Mouse (Mus musculus) mouse embryonic stem cell (cell line): ENCODE results near the gene Ndfip2.

Source experiments
- in situ Hi-C, 2 experiments: fragments of 300-500 bp; cut with MboI; formaldehyde crosslinking; loops; 1 replicate in 1 of 2; 3 replicates in 1 of 2; pipeline ENCODE4 v1.14.3; 2019 to 2020; ENCODE audit warnings: low sequenced_read_pairs in 2 of 2, low pct_unique_long_range_greater_than_20kb in 1 of 2, mixed read lengths in 1 of 2; ENCODE audit not compliant: unreplicated experiment in 1 of 2

Ndfip2 gene

DNA sequence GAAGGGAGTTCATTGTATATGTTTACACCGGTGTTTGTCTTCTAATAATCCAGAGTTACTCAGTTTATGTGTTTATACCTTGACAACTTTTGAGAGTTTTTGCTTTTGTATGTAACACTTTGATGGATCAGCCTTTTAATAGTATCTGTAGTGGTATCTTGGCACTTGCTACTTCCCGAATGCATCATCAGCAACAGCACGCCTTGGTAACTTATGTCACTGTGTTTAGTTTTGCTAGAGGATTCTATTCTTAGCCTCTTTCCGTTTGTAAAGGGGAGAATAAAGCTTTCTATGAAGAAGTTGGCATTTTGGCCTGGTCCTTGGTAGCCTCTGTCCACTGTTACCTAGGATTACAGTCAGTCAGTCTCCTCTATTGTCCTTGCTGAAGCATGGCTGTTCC, 14.2 kb downstream of the Ndfip2 start:
- in situ Hi-C loops, result no loop called here

DNA sequence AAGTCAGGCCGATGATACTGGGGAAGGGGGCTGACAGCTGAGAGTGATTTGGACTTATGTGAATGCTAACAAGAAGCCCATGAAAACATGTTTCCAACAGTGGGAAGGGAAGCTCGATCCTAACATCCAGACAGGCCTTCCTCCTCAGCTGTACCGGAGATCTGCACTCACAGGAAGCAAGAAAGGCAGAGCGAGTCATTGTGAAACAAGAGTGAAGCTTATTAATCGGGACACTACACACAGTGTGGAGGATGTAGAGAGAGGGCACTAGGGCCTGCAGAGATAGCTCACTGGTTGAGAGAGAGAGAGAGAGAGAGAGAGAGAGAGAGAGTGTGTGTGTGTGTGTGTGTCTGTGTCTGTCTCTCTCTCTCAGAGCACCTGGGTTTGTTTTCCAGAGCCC, 16.8 kb downstream of the Ndfip2 start:
- in situ Hi-C loops, result no loop called here

DNA sequence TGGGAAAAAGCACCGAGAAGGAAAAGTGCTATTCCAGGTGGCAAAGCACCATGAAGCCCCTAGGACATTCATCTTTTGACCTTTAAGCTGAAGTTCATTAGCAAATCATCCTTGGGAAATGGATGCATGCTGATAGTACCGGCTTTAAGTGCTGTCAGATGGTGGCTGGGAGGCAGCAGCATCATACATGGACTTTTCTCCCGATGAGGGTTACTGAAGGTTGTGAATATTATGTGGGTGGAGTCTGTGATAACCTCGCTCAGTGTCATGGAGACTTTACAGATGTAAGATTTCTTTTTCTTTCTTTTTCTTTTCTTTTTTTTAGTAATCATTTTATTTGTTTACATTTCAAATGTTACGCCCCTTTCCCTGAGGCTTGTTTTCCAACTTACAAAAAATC, 18.9 kb downstream of the Ndfip2 start:
- in situ Hi-C loops, result no loop called here

DNA sequence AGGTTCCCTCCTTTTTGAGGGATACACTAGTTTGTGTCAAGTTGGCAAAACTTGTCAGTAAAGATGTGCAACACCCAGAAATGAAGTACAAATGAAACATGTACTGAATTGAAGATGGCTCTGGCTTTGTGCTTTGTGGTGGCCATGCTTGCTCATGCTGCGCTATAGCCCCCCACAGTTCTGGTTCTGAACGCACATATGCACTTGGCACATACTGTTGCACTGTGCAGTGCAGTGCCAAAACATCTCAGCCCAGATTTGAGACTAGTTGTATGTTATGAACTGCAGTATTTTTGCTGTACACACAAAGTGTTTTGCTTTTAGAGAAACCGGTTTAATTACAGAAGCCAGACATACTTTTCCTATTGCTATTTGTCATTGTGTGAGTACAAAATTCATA, 25.7 kb downstream of the Ndfip2 start:
- in situ Hi-C loops, result no loop called here

DNA sequence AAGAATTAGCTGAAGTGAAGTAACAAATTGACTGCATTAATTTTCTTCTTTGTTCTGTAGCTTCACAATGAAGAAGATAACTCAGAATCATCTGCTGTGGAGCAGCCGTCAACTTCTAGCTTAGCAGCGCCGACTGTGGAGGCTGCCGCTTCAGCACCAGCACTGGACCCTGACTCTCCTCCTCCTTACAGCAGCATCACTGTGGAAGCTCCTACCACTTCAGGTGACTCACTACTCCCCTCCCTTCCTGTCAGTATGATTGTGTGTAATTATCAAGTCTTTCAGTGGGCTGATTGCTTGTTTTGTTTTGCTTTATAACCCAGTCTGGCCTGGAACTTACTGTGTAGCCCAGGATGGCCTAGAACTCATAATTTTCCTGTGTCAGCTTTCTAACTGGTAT, 29.2 kb downstream of the Ndfip2 start:
- in situ Hi-C loops, result no loop called here

DNA sequence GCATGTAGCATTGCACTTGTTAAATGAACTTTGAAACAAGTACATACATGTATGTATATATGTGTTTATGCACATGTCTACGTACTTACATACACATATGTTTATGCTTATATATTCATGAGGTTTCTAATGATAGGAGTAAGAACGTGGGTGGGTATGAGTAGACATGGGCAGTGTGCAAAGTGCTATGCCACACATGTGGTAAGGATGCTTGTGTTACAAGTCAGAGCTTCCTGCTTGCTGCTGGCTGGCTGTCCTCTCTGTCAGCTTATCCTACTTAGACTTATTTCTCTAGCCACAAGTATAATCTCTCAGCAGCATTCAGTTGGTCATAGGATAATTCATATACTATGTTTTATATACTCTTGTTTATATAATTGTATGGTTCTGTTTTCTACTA, 29.6 kb downstream of the Ndfip2 start:
- in situ Hi-C loops, result no loop called here

DNA sequence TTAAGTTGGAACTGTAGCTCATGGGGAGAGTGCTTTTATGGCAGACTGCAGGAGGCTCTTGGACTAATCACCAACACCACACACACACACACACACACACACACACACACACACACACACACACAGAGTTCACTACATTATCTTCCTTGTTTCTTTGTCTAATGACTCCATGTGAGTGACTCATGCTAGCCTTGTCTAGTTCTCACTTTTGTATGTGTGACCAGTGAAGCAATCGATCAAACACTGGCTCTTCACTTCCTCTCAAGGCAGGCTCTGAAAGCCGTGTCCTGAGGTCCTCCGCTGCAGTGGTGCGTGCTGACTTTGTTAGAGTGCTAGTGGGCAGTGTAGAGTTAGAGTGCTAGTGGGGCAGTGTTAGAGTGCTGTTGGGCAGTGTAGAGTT, 30.2 kb downstream of the Ndfip2 start:
- in situ Hi-C loops, result no loop called here

DNA sequence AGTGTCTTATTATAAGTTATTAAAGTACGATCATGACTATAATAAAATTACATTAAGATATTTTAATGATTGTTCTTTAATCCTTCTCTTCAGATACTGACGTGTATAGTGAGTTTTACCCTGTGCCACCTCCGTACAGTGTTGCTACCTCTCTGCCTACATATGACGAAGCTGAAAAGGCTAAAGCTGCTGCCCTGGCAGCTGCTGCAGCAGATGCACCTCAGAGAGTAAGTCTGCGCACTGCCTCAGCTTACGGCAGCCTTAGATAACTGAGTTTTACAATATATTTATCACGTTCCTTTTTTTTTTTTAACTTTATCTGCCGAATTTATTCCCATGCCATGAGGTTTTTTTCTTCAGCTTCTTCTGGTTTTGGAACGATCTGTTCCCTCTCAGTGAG, 33.8 kb downstream of the Ndfip2 start:
- in situ Hi-C loops, result no loop called here

DNA sequence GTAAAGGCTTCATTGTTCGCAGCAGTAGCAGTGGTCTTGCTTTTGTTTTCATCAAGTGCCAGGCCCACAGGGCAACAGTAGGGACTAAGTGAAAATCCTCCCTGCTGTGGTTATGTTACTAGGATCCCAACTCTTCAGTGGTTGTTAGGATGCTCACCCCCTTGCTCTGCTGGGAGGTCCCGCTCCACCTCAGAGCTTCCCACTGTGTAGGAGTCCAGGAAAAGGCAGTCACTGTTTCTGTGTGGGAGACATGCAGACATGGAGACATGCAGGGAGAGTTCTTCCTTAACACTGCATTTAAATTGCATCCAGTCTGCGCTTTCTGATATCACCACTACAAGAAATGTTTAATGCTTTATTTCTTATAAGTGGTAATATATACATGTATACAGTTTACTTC, 35.4 kb downstream of the Ndfip2 start:
- in situ Hi-C loops, result no loop called here

DNA sequence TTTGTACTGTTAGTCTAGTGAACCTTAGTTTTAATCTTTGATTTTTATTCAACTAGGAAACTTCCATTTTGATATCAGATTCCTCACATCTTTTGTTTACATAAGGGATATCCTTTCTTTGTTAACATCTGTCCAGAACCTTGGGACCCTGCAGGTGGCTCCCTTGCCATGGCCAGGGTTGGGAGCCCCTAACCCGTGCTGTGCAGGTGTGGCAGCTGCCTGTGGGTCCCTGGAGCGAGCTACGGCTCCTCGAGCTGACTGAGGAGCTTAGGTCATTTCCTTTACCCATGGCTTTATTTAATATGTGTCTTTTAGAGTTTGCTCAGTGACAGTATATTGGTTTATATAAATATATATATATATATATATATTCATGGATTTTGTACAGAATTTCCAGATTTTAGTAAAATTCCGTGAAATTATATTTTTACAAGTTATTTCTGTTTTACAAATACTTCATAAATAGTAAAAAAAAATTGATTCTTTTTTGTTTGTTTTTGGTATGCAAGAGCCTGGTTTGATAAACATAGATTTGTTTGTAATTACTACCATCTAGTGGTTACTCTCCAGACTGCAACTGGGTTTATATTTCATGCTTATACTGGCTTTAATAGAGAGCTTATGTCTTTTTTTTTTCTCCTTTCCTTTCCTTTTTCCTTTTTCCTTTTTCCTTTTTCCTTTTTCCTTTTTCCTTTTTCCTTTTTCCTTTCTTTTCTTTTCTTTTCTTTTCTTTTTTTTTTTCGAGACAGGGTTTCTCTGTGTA, 37.6 kb downstream of the Ndfip2 start:
- in situ Hi-C loops, result no loop called here

DNA sequence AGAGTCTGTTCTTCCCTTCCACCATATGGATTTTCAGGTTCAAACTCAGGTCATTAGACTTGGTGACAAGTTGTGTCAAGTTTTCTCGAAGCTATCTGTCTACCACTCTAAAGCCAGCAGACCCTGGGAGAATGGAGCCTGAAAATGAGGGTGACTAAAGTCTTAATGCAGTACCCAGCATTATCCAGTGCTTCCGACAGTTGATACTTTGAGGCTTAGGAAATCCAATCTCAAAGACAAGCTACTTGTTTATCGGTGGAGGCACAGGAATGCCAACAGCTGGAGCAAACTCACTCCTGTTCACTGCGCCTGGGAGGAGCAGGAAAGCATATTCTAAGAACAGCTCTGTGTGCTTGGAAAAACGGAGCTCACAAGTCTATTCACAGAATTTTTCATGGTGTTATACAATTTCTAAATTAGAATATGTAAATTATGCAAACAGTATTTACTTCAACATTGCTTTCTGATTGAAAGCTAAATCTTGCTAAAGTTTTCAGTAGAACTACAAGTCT, 41.4 kb downstream of the Ndfip2 start:
- in situ Hi-C loops, result no loop called here

DNA sequence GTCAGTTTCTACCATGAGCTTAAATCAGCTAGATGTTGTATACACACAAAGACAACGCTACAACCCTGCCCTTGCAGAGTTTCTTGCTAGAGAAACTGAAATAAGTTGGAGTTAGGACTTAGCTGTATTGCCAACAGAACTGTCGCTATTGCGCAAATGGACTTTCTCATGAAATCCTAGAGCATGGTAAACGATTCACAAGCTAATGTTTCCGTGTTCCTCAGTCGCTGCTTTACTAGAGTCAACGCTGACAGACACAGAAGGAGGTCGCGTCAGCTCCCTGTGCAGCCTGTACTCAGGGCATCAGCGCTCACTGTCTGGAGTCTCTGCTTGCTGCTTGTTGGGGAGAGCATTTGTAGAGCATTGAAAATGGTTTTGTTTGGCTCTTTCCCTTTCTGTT, 42.2 kb downstream of the Ndfip2 start:
- in situ Hi-C loops, result no loop called here

DNA sequence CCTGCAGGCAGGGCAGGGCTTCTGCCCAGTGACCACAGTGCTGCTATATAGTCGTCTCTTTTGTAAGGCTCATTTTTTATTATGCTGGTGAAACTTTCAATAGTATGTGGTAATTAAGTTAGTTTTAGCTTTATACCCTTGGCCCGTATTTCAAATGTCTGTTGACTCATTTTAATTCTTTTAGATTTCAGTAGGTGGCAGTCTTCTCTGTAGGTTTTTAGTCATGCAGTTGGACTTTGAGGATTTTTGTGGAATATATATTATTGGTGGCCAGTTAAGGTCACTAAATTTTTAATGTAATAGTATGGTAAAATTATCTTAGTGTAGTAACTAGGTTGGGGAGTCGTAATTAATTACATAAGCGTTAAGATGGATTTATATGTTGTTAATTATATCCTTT, 44.3 kb downstream of the Ndfip2 start:
- in situ Hi-C loops, result no loop called here

DNA sequence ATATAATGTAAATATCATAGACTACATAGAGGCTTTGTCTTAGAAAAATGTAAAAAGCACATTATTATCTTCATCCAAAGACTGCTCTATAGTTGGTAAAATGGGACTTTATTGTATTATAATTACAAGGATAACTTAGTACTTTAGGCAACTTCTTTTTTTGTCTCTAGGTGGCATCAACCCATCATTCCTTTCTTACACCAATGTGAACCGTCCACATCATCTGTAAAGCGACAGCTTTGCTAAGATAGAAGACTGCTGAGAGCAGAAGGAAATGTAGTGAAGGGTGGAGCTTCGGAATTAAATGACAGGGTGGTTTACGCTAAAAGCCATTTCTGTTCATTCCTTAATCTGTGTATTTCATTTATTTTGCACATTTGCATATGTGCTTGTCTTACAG, 49.3 kb downstream of the Ndfip2 start:
- in situ Hi-C loops, result no loop called here

DNA sequence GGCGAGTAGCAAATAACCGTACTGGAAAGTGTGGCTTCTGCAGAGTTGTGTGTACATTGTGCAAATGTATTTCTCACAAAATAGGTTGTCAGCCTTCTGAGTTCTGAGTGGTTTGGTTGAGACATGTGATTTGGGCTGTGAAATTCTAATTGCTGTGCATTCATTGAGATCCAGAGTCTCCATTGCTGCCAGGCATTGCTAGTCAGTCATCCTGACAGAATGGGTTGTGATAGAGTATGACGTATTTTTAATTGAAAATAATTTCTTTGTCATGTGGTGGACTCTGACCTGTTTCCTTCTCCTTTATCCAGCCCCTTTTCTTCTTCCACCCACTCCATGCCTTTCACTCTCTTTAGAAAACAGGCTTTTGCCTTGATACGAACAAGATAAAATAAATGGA, 54.0 kb downstream of the Ndfip2 start:
- in situ Hi-C loops, result no loop called here

DNA sequence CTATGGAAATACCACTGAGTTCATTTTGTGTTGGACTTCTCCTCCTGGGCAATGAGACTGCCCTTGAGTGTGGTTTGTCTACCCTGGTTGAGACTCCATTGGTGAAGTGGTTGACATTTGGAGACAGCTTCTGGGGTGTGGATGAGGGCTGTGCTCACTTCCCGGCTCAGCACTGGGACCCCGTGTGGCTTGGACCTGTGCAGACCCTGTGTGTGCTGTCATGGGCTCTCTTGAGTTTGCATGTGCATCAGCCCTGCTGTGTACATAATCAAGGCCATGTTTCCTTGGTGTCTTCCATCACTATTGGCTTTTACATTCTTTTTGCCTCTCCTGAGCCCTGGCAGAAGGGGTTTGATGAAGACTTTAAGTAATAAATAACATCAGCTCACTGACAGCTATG, 54.6 kb downstream of the Ndfip2 start:
- in situ Hi-C loops, result no loop called here

DNA sequence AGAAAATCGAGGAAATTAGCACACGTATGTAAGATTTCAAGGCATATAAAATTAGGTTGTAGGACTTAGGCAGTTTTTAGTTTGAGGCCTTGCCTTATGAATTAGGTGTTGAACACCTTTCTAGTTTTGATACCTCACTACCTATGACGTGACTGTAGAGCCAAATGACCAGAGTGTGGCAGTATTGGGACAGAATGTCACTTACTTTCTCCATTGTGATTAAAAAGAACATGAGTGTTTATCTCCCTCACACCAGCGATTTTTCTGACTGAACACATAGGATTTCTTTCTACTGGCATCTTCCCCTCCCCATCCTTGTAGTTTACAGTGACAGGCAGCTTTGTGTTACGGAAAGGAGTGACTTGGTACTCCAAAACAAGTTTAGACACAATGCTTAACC, 55.5 kb downstream of the Ndfip2 start:
- in situ Hi-C loops, result no loop called here

DNA sequence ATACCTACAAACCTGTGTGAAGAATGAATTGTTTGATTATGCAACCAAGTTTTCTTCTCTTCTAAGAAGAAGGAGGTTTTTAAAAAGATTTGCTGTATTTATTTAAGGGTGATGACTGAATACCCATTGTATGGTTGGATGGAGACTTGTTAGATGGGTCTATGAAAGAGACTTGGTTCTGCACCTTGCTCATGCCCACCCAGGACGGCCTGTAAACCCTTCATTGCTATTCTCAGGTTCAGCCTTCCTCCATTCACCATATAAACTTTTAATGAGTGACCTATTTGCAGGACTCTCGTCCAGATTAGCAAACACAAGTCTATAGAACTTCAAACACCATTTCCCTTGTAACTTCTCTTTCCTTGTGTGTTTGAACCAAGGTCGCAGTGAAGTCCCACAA, 63.3 kb downstream of the Ndfip2 start:
- in situ Hi-C loops, result no loop called here

DNA sequence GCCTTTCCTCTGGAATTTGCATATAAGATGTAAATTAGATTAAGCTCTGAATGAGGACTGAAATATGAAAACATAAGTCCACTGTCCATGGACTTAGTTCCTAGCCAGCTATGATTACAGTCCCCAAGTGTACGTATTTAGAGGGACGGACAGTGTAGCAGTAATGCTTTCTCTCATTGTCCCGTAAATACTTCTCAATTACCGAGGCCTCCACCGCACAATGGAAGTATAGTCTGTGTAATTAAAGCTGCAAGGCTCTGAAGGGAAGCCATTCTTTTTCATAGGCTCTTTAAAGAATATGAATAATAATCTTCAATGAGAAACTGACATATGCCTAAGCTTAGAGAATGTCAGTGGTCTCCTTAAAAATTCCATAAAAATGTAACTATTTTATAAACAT, 64.5 kb downstream of the Ndfip2 start:
- in situ Hi-C loops, result no loop called here

DNA sequence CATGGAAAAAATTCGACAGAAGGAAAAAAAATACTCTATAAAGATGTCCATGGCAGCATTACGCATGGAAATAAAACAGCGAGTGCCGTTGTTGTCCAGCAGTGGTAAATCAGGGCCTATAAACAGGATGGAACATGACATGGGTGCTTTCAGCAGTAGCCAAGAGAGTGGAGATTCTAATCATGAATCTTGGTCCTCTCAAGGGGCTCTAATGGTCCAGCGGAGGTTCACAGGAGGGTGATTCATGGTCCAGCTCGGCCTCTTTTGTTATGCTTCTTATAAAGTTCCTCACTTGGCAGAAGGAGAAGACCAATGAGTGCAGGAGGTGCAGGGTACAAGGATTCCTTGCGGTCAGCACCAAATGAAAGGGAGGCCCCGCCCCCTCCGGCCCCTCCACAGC, 65.1 kb downstream of the Ndfip2 start:
- in situ Hi-C loops, result no loop called here
